Mouse (Mus musculus): ENCODE data around the gene Armcx4. TPM values are rescaled to one million over a fixed set of nuclear protein-coding genes. Genes with fewer than 3 reads are reported as not detected.
"Not testable (repeated sequence)": the region's sequence is repeated elsewhere in the genome, so short reads cannot be mapped to it uniquely, and the experiment has no call there.

The Armcx4 gene
- polyA plus RNA-seq, 1 experiment from 2014 or later: 6.0 TPM

- 26% methylated on average over 5 of the region's 5 CpGs for WGBS
- Histone ChIP-seq H3K27ac (ENCODE audit: low read depth, low read length) (peak overlapping the region; percentile 23; the same call in 1 of the 2 replicates), H3K27me3 (ENCODE audit: control insufficient read depth, insufficient read depth, low read length) (no peaks in the 10 kb centered on the region), H3K9ac (replicated peaks; ENCODE audit: low read depth, low read length) (no peak overlapping the region), H3K4me3 (ENCODE audit: low read depth, low read length) (0 out of 2 replicates have a peak overlapping the region, but pooled peaks have one; percentile 5), H3K4me1 (ENCODE audit: control insufficient read depth, insufficient read depth, low read length) (0 out of 2 replicates have a peak, but pooled peaks cover 4% of the 10 kb centered on the region), H3K9me3 (ENCODE audit: control insufficient read depth, low read length) (no peaks in the 10 kb centered on the region), H3K36me3 (ENCODE audit: control insufficient read depth, insufficient read depth, low read length) (no peaks in the 10 kb centered on the region; the same call in 1 of the 2 replicates), H3K4me2 (ENCODE audit: low read depth, low read length) (peak overlapping the region; percentile 21; the same call in 1 of the 2 replicates)
- ATAC-seq (ENCODE audit: low read depth): no peak
Measured at GRCm38 (mm10) chrX:134684936-134685335, 1.4 kb upstream of the Armcx4 start.

GRCm38 (mm10) chrX:134686739-134687171 lies 436 bp downstream of the Armcx4 start:
- H3K27ac ChIP-seq (ENCODE audit: low read depth, low read length): peak overlapping the region; percentile 85
- WGBS: 11% methylated on average over 16 of the region's 16 CpGs
- 0 out of 2 replicates have a peak, but pooled peaks cover 4% of the 10 kb centered on the region for H3K4me1 ChIP-seq (ENCODE audit: control insufficient read depth, insufficient read depth, low read length)
- peak overlapping the region; percentile 59 for H3K4me2 ChIP-seq (ENCODE audit: low read depth, low read length)
- peak overlapping the region; percentile 43 for H3K4me3 ChIP-seq (ENCODE audit: low read depth, low read length)
- peak; percentile 49; the same call in 1 of the 2 replicates for ATAC-seq (ENCODE audit: low read depth)
- H3K36me3 ChIP-seq (ENCODE audit: control insufficient read depth, insufficient read depth, low read length): peaks cover 9% of the 10 kb centered on the region; the same call in 1 of the 2 replicates
- H3K9me3 ChIP-seq (ENCODE audit: control insufficient read depth, low read length): no peaks in the 10 kb centered on the region
- H3K9ac ChIP-seq (replicated peaks; ENCODE audit: low read depth, low read length): peak overlapping the region; percentile 63
- H3K27me3 ChIP-seq (ENCODE audit: control insufficient read depth, insufficient read depth, low read length): no peaks in the 10 kb centered on the region

DNA sequence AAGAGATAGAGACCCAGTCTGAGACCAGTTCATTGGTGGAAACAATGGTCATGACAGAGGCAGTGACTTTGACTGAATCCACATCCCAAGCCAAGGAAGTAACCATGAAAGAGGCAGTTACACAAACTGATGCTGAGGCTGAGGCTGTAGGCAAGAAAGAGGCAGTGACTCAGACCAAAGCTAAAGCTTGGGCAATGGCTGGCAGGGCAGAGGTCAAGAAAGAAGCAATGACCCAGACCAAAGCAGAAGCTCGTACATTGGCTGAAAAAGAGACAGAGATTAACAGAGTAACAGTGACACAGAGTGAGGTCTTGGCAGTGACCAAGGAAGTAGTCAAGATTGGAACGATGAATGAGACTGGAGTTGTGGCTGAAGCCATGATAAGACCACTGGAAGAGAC lies 3.4 kb downstream of the Armcx4 start:
- Histone ChIP-seq H3K4me2 (ENCODE audit: low read depth, low read length) (no peak overlapping the region), H3K4me3 (ENCODE audit: low read depth, low read length) (no peak overlapping the region), H3K27me3 (ENCODE audit: control insufficient read depth, insufficient read depth, low read length) (no peaks in the 10 kb centered on the region), H3K9ac (replicated peaks; ENCODE audit: low read depth, low read length) (no peak overlapping the region), H3K9me3 (ENCODE audit: control insufficient read depth, low read length) (no peaks in the 10 kb centered on the region), H3K4me1 (ENCODE audit: control insufficient read depth, insufficient read depth, low read length) (0 out of 2 replicates have a peak, but pooled peaks cover 4% of the 10 kb centered on the region), H3K36me3 (ENCODE audit: control insufficient read depth, insufficient read depth, low read length) (peaks cover 9% of the 10 kb centered on the region; the same call in 1 of the 2 replicates), H3K27ac (ENCODE audit: low read depth, low read length) (no peak overlapping the region)
- ATAC-seq (ENCODE audit: low read depth): no peak
- WGBS: 79% methylated on average over 2 of the region's 2 CpGs

DNA sequence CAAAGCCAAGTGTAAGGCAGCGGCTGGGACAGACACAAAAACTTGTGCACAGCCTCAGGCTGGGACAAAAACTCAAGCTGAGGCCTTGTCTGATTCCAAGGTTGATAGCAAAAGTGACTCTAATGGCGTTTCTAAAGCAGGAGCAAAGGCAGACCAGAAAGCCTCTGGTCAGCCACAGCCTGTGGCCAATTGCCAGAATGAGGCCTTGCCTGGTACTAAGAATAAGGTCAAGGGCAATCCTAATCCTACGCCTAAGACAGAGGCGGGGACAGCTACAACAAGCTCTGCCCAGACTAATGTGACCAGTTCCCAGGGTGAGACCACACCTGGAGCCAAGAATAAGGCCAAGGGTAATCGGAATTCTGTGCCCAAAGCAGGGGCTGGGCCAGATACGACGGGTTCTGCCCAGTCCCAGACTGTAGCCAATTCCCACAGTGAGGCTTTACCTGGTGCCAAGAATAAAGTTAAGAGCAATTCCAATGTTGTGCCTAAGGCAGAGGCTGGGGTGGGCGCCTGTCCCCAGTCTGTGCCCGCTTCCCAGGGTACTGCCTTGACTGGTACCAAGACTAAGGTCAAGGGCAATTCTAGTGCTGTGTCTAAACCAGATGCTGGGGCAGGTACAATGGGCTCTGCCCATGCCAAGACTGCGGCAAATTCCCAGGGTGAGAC lies 4.7 kb downstream of the Armcx4 start:
- H3K27me3 ChIP-seq (ENCODE audit: control insufficient read depth, insufficient read depth, low read length): no peaks in the 10 kb centered on the region
- H3K9me3 ChIP-seq (ENCODE audit: control insufficient read depth, low read length): no peaks in the 10 kb centered on the region
- H3K36me3 ChIP-seq (ENCODE audit: control insufficient read depth, insufficient read depth, low read length): peaks cover 9% of the 10 kb centered on the region; the same call in 1 of the 2 replicates
- H3K27ac ChIP-seq (ENCODE audit: low read depth, low read length): no peak overlapping the region
- ATAC-seq (ENCODE audit: low read depth): no peak
- 0 out of 2 replicates have a peak, but pooled peaks cover 4% of the 10 kb centered on the region for H3K4me1 ChIP-seq (ENCODE audit: control insufficient read depth, insufficient read depth, low read length)
- no peak overlapping the region for H3K4me3 ChIP-seq (ENCODE audit: low read depth, low read length)
- no peak overlapping the region for H3K4me2 ChIP-seq (ENCODE audit: low read depth, low read length)
- no peak overlapping the region for H3K9ac ChIP-seq (replicated peaks; ENCODE audit: low read depth, low read length)
- WGBS: 92% methylated on average over 10 of the region's 10 CpGs

DNA sequence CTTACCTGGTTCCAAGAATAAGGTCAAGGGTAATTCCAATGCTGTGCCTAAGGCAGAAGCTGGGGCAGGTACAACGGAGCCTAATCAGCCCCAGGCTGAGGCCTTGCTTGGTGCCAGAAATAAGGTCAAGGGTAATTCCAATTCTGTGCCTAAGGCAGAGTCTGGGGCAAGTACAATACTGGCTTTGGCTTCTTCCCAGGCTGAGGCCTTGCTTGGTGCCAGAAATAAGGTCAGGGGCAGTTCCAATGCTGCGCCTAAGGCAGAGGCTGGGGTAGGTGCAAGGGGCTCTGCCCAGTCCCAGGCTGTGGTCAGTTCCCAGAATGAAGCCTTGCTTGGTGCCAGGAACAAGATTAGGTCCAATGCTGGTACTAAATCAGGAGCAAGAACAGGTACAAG lies 5.2 kb downstream of the Armcx4 start:
- H3K27ac ChIP-seq (ENCODE audit: low read depth, low read length): no peak overlapping the region
- 0 out of 2 replicates have a peak, but pooled peaks cover 4% of the 10 kb centered on the region for H3K4me1 ChIP-seq (ENCODE audit: control insufficient read depth, insufficient read depth, low read length)
- no peak overlapping the region for H3K4me3 ChIP-seq (ENCODE audit: low read depth, low read length)
- H3K27me3 ChIP-seq (ENCODE audit: control insufficient read depth, insufficient read depth, low read length): no peaks in the 10 kb centered on the region
- WGBS: 93% methylated on average over 2 of the region's 2 CpGs
- ATAC-seq (ENCODE audit: low read depth): no peak
- H3K9me3 ChIP-seq (ENCODE audit: control insufficient read depth, low read length): no peaks in the 10 kb centered on the region
- no peak overlapping the region for H3K9ac ChIP-seq (replicated peaks; ENCODE audit: low read depth, low read length)
- no peak overlapping the region for H3K4me2 ChIP-seq (ENCODE audit: low read depth, low read length)
- H3K36me3 ChIP-seq (ENCODE audit: control insufficient read depth, insufficient read depth, low read length): peaks cover 9% of the 10 kb centered on the region; the same call in 1 of the 2 replicates

DNA sequence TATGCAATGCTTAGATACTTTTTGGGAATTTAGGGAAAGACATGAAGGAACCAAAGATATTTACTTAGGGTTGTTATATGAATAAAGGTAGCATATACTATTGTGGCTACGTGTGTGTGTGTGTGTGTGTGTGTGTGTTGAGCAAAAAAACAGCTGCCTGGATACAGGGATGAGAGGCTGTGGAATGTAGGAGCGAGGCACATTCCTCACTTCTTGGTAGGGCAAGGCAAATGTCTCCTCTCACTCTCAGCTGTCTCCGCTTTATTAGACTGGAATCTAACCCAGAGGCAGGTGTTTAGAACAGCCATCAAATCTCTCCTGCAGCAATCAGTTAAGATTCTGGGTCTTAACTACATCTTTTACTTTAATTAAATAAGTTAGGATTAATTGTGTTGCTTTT lies 30.5 kb downstream of the Armcx4 start:
- Histone ChIP-seq H3K9ac (replicated peaks; ENCODE audit: low read depth, low read length) (no peak overlapping the region), H3K27ac (ENCODE audit: low read depth, low read length) (no peak overlapping the region), H3K9me3 (ENCODE audit: control insufficient read depth, low read length) (no peaks in the 10 kb centered on the region), H3K36me3 (ENCODE audit: control insufficient read depth, insufficient read depth, low read length) (0 out of 2 replicates have a peak, but pooled peaks cover 5% of the 10 kb centered on the region), H3K4me2 (ENCODE audit: low read depth, low read length) (no peak overlapping the region), H3K4me1 (ENCODE audit: control insufficient read depth, insufficient read depth, low read length) (no peaks in the 10 kb centered on the region), H3K4me3 (ENCODE audit: low read depth, low read length) (no peak overlapping the region), H3K27me3 (ENCODE audit: control insufficient read depth, insufficient read depth, low read length) (peaks cover 3% of the 10 kb centered on the region; the same call in 1 of the 2 replicates)
- no peak for ATAC-seq (ENCODE audit: low read depth)
- WGBS: 27% methylated on average over 3 of the region's 3 CpGs

GRCm38 (mm10) chrX:134717752-134718308 lies 31.5 kb downstream of the Armcx4 start, which contains the start of gene Armcx1:
Gene Armcx1 (plus strand): TSS chrX:134717963.
- WGBS: 14% methylated on average over 16 of the region's 16 CpGs
- Histone ChIP-seq H3K27ac (ENCODE audit: low read depth, low read length) (peak within 1 kb of the TSS; percentile 93), H3K36me3 (ENCODE audit: control insufficient read depth, insufficient read depth, low read length) (0 out of 2 replicates have a peak, but pooled peaks cover 5% of the 10 kb centered on the region), H3K9me3 (ENCODE audit: control insufficient read depth, low read length) (no peaks in the 10 kb centered on the region), H3K4me1 (ENCODE audit: control insufficient read depth, insufficient read depth, low read length) (no peaks in the 10 kb centered on the region), H3K9ac (replicated peaks; ENCODE audit: low read depth, low read length) (peak within 1 kb of the TSS; percentile 80), H3K4me2 (ENCODE audit: low read depth, low read length) (peak within 1 kb of the TSS; percentile 48), H3K4me3 (ENCODE audit: low read depth, low read length) (peak within 1 kb of the TSS; percentile 54), H3K27me3 (ENCODE audit: control insufficient read depth, insufficient read depth, low read length) (peaks cover 3% of the 10 kb centered on the region; the same call in 1 of the 2 replicates)
- peak; percentile 97 for ATAC-seq (ENCODE audit: low read depth)

DNA sequence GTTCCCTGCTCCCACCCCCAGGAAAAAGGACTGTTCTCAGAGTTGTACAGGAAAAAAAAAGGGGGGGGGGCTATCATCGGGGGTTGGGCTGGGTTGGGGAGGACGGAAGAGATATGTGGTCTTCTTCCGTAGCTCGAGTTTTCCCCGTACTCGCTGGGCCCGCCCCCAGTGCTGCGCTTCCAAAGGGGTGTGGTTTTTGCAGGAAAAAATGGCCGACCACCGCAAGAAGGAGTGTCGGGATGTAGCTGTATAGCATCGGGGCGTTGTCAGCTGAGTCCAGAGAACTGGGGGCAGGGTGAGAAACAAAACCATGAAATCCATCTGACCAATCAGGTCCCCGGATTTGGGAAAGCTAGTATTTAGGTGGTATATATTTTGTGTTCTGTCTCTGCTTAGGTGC lies 32.2 kb downstream of the Armcx4 start:
- Histone ChIP-seq H3K27me3 (ENCODE audit: control insufficient read depth, insufficient read depth, low read length) (peaks cover 3% of the 10 kb centered on the region; the same call in 1 of the 2 replicates), H3K9ac (replicated peaks; ENCODE audit: low read depth, low read length) (peak overlapping the region; percentile 80), H3K36me3 (ENCODE audit: control insufficient read depth, insufficient read depth, low read length) (0 out of 2 replicates have a peak, but pooled peaks cover 5% of the 10 kb centered on the region), H3K27ac (ENCODE audit: low read depth, low read length) (peak overlapping the region; percentile 93), H3K4me1 (ENCODE audit: control insufficient read depth, insufficient read depth, low read length) (no peaks in the 10 kb centered on the region), H3K4me2 (ENCODE audit: low read depth, low read length) (peak overlapping the region; percentile 48), H3K4me3 (ENCODE audit: low read depth, low read length) (peak overlapping the region; percentile 54), H3K9me3 (ENCODE audit: control insufficient read depth, low read length) (no peaks in the 10 kb centered on the region)
- peak; percentile 88 for ATAC-seq (ENCODE audit: low read depth)
- WGBS: 25% methylated on average over 14 of the region's 14 CpGs

- H3K27ac ChIP-seq (ENCODE audit: low read depth, low read length); H3K4me2 ChIP-seq (ENCODE audit: low read depth, low read length); H3K4me3 ChIP-seq (ENCODE audit: low read depth, low read length); H3K9ac ChIP-seq (replicated peaks; ENCODE audit: low read depth, low read length); H3K9me3 ChIP-seq (ENCODE audit: control insufficient read depth, low read length); H3K27me3 ChIP-seq (ENCODE audit: control insufficient read depth, insufficient read depth, low read length); H3K36me3 ChIP-seq (ENCODE audit: control insufficient read depth, insufficient read depth, low read length); H3K4me1 ChIP-seq (ENCODE audit: control insufficient read depth, insufficient read depth, low read length): not testable (repeated sequence)
- ATAC-seq (ENCODE audit: low read depth): peak; percentile 17; the same call in 1 of the 2 replicates
- 21% methylated on average over 1 of the region's 2 CpGs for WGBS
Measured at GRCm38 (mm10) chrX:134723762-134724161, 37.4 kb downstream of the Armcx4 start.

Data from neural tube, embryonic 14.5 days (tissue).